Mouse (Mus musculus) midbrain, embryonic 12.5 days (tissue): ENCODE results near the gene Obox7. TPM values are rescaled to one million over a fixed set of nuclear protein-coding genes. Genes with fewer than 3 reads are reported as not detected.
A peak's percentile ranks its signal among the peaks of the same experiment; 100 is the strongest.
"Not testable (repeated sequence)": the region's sequence is repeated elsewhere in the genome, so short reads cannot be mapped to it uniquely, and the experiment has no call there.

ENCODE experiments used
- ATAC-seq: fragments of 200-750 bp; cut with Nextera tagmentation; 2 replicates; pipeline ENCODE4 v1.8.0; 2017; ENCODE audit warnings: low read depth, moderate TSS enrichment, moderate library complexity; ENCODE audit not compliant: low FRiP score
- H3K27ac ChIP-seq: fragments of 300-500 bp; sonication (generic); replicated peaks from 2 replicates; pipeline ENCODE4 v1.5.1; 2016; ENCODE audit warnings: mild to moderate bottlenecking
- H3K27me3 ChIP-seq: fragments of 300-500 bp; sonication (generic); 2 replicates; pipeline ENCODE4 v1.6.1; 2016; ENCODE audit warnings: mild to moderate bottlenecking
- H3K36me3 ChIP-seq: fragments of 300-500 bp; sonication (generic); 2 replicates; pipeline ENCODE4 v1.6.1; 2016
- H3K4me1 ChIP-seq: fragments of 300-500 bp; sonication (generic); 2 replicates; pipeline ENCODE4 v1.6.1; 2016
- H3K4me2 ChIP-seq: fragments of 300-500 bp; sonication (generic); replicated peaks from 2 replicates; pipeline ENCODE4 v1.6.1; 2016; ENCODE audit warnings: mild to moderate bottlenecking, moderate library complexity
- H3K4me3 ChIP-seq: fragments of 300-500 bp; sonication (generic); 2 replicates; pipeline ENCODE4 v1.5.1; 2016; ENCODE audit warnings: mild to moderate bottlenecking
- H3K9ac ChIP-seq: fragments of 300-500 bp; sonication (generic); replicated peaks from 2 replicates; pipeline ENCODE4 v1.6.1; 2016; ENCODE audit warnings: mild to moderate bottlenecking, moderate library complexity
- H3K9me3 ChIP-seq: fragments of 300-500 bp; sonication (generic); 2 replicates; pipeline ENCODE4 v1.6.1; 2016; ENCODE audit warnings: mild to moderate bottlenecking
- WGBS: fragments of 180-500 bp; shearing (Covaris S2); methylation state at CpG from one replicate; pipeline ENCODE4 v1.1.7; 2016; 5-methylcytosine and 5-hydroxymethylcytosine counted together
- polyA plus RNA-seq: library from polyadenylated mRNA; unstranded; fragments of >200 nt; fragmentation: Nextera tagmentation; extraction: Ambion mirVana; gene quantifications from 2 replicates; pipeline ENCODE4 v1.2.1, GENCODE M21; 2016

The Obox7 gene
- not detected in 2 replicates for polyA plus RNA-seq

- 65% methylated on average over 1 of the region's 1 CpGs for WGBS
- not testable (repeated sequence) for ATAC-seq
Measured at GRCm38 (mm10) chr7:14659196-14659595, at the start of gene Obox7. Gene Obox7 (plus strand): TSS chr7:14659496.

GRCm38 (mm10) chr7:14622556-14623542, 36.4 kb upstream of the Obox7 start:
- Histone ChIP-seq H3K4me3 (peak overlapping the region; percentile 41), H3K27ac (peak overlapping the region; percentile 46; the same call in 1 of the 2 replicates), H3K9me3 (peaks cover 21% of the 10 kb centered on the region; the same call in 1 of the 2 replicates), H3K27me3 (peaks cover 13% of the 10 kb centered on the region), H3K4me2 (peak overlapping the region; percentile 44)
- not testable (repeated sequence) for H3K4me1 ChIP-seq, H3K9ac ChIP-seq, H3K36me3 ChIP-seq
- peak; percentile 93 for ATAC-seq
- 5% methylated on average over 90 of the region's 132 CpGs for WGBS

More at GRCm38 (mm10) chr7:14659196-14659595, at the start of gene Obox7:
- not testable (repeated sequence) for H3K9ac ChIP-seq, H3K4me3 ChIP-seq, H3K36me3 ChIP-seq, H3K27me3 ChIP-seq, H3K27ac ChIP-seq, H3K4me1 ChIP-seq, H3K4me2 ChIP-seq
- H3K9me3 ChIP-seq, result peaks cover 40% of the 10 kb centered on the region

Other genes with a start within 250 kb of the Obox7 start
- not detected in 2 replicates for gene Sult2a8, start 212.7 kb upstream of the Obox7 start, polyA plus RNA-seq
- not detected in 2 replicates for gene Sult2a7, start 165.3 kb upstream of the Obox7 start, polyA plus RNA-seq
- 0.14 and 0.17 TPM in 2 replicates for gene Vmn1r90, start 96.0 kb upstream of the Obox7 start, polyA plus RNA-seq